Mouse (Mus musculus) gastrocnemius, postnatal 14 days (tissue): Measurements from ENCODE around the gene F2r. TPM values are rescaled to one million over a fixed set of nuclear protein-coding genes. Genes with fewer than 3 reads are reported as not detected.

Experiments used
- DNase-seq: peaks from one replicate; pipeline ENCODE4 v3.0.0; 2021; ENCODE audit warnings: mixed read lengths
- intact Hi-C: fragments of 180-260 bp; cut with DNase I; formaldehyde crosslinking; loops from one replicate; pipeline ENCODE4 v1.15.1; 2025; ENCODE audit warnings: low total_unique reads
- total RNA-seq, 2 experiments: library from RNA; stranded (reverse); gene quantifications; 2 replicates each; pipeline ENCODE4 v1.2.3; 2021

F2r gene
- total RNA-seq, 2 experiments from 2014 or later, result 12.4 to 13.9 TPM

DNA sequence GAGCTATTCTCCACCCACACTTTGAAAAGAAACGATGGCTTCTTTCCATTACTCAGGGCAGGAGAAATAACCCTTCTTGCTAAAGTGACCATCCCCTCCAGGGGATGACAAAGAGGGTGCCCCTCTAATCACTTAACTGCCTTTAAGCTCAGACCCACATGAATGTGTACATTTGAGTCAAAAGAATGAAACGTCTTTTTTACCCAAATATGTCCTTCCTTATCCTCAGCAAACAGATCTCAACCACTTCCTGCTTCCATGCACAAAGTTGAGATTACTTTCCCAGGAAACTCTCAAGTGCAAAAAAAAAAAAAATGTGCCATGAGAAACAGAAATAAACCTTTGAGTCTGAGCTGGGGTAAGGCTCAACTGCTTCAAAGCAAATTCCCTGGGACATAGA lies 16.2 kb upstream of the F2r start:
- intact Hi-C loops, result no loop called here
- DNase-seq, result no peak

DNA sequence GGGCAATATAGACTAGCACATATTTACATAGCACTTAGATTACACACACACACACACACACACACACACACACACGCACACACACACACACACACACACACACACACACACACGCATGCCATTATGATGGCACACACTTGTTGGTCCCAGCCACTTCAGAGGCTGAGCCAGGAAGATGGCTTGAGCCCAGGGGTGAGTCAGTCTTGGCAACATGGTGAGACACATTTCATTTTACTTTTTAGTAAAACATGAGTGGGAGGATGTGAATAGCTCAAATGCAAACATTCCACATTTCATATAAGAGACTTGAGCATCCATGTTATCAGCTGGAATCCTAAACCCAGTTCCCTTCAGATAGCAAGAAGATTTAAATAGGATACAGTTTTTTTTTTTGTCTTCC lies 15.1 kb upstream of the F2r start:
- intact Hi-C loops, result no loop called here
- DNase-seq, result peak; percentile 46

DNA sequence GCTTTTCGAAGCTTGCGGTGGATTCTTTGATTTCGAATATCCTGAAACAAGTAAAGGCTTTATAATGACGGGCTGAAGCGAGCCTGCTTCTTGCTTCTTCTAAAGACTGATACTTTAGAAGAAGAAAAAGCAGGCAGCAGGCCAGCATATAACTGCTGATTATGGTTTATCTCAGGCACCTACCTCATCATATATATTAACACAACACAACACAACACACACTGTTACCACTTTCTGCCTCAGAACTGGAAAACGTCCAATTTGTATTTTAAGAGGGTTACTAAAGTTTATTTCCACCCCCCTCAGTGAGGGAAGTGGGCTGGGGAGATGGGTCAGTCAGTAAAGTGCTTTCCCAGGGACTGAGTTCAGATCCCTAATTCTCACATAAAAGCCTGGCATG lies 13.9 kb upstream of the F2r start:
- intact Hi-C loops, result no loop called here
- DNase-seq, result no peak

DNA sequence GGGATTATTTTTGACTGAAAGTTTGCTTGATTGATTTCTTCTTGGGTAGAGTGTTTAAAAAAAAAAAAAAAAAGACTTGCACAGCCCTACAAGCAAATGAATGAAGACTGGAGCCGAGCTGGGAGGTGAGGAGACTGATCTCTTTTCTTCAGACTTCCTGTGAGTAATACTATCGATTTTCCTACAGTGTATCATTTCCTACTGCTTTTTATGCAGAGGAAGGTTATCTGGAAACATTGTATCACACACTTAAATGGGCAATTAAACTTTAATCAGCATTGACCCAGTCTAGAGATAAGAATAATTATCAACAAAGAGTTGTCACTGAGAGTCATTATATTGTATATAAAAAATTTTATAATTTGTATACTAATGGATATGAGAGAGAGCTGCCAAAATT lies 12.5 kb upstream of the F2r start:
- intact Hi-C loops, result no loop called here
- DNase-seq, result no peak

DNA sequence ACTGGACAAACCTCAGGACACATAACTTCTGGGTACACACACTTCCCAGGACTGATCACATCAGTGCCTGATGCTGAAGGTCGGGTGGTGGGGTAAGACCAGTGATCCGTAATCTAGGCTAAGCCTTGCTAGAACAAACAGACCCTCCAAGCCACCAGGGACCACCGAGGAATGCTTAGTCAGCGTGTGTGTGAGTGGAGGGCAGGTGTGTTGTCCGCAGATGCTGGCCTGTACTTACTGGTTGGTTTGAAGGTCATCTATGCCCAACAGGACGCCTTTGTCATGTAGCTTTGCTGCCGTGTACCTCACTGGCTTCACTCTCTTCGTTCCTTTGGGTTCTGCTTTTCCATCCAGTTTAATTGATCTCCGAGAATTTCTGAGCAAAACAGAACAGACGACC lies 11.5 kb upstream of the F2r start:
- no peak for DNase-seq
- intact Hi-C loops, result no loop called here

DNA sequence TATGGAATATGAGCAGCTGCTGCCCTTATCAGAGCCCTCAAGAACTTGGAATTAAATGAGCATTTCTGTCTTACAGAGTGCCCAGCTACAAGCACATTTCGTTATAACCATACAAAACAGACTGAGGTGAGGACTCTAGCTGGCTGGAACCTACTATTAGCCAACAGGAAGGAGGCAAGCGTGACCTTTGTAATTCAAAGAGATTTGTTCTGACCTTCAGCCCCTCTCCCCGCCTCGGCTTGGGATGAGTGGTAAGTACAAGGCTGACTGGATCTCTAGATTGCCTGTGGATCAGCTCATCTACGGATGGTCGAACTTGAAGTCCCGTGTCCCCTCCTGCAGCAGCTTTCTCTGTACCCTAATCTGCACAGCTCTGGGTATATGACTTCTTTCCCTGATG lies 8.4 kb upstream of the F2r start:
- intact Hi-C loops, result no loop called here
- no peak for DNase-seq

DNA sequence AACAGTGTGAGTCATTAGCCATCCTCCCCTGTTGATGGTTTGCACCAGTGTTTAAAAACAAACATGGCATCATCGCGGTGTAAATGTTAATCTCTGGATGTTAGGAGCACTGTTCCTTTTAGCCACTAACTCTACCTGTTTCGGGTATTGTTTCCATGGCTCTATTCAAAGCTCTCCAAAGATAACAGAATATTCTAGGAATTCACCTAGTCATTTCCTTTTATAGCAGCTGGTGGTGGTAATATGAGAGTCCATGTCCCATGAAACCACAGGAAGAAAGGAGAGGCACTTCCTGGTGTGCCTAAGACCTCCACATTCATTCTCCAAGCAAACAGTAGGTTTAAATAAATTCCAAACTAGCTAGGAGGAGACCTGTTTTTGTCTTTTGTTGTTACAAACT lies 4.8 kb upstream of the F2r start:
- intact Hi-C loops, result no loop called here
- no peak for DNase-seq

DNA sequence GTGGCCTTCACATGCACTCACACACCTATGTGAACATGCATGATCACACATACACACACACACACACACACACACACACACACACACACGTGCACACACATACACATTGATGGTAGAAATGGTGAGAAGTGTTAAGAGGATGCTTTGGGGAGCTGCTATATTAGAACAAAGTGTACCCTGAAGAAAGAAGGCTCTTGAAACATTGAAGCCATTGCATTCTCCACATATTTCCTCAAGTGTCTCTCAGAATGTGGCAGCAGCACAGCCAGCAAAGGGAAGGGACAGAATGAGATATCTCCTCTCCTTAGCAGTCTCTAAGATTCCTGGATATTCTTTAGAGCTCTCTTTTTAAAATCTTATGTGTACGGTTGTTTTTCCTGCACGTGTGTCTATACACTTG lies 3.3 kb upstream of the F2r start:
- DNase-seq, result no peak
- intact Hi-C loops, result no loop called here

DNA sequence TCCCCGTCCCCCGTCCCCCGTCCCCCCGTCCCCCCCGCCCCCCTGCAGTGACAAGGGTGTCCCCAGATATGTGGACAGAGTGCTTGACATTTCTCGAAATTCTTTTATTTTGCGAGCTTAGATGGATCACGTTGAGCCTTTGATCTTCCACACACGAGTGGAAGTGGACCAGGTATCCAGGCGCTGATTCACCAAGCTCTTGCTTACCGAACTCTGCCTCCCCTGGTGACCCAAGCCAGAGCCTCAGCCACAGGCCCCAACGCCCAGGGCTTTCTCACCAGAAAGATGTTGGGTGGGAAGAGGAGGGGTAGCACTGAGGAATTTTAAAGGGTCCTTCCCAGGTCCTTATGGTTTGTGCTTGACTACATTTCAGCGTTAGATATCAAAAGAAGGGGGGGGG lies 572 bp upstream of the F2r start:
- intact Hi-C loops, result no loop called here
- DNase-seq, result no peak

DNA sequence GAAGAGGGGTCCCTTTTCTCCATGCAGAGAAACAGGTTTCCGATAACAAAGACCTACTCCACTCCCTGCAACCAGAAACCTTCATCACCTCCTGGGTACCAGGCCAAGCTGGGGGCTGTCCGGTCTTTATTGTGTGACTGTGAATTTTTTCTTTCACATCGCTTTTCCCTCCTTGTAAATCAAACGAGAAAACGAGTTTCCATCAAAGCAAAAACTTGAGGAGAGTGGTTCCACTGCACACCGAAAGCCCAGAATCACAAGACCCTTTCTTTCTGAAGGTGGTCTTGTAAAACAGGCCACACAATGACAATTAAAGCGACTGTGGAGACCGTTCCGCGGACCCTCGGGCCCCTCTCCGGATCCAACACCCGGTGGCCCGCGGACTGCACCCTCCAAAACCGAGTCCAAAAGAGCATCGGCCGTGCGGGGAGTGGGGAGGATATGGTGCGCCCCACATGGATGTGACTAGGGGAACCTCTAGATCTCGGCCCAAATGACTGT lies 566 bp downstream of the F2r start:
- intact Hi-C loops, result no loop called here
- DNase-seq, result no peak

DNA sequence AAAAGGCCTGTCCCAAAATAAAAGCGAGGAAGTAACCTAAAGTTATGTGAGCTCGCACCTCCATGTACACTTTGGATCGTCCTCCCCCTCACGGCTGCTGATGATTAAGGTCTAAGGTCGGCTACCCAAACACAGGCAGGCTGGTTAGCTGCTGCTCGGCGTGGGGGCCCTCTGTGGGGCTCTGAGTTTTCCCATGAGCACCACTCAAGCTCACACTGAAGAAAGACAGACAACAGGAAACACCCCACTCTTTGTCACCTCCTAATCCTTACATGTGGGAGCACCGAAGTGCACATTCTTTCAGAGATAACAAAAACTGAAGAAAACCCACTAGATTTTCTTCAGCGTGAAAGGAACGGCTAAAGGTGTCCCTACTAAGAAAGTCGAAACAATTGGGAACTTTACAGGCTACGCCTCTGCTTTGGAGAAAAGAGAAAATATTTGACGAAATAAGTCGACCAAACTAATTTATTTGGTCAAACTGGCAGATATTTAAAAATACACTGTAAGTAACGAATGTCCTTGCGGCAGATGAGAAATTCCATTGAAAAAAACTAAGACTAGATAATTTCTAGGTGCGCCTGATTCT lies 1.1 kb downstream of the F2r start:
- DNase-seq, result no peak
- intact Hi-C loops, result no loop called here

DNA sequence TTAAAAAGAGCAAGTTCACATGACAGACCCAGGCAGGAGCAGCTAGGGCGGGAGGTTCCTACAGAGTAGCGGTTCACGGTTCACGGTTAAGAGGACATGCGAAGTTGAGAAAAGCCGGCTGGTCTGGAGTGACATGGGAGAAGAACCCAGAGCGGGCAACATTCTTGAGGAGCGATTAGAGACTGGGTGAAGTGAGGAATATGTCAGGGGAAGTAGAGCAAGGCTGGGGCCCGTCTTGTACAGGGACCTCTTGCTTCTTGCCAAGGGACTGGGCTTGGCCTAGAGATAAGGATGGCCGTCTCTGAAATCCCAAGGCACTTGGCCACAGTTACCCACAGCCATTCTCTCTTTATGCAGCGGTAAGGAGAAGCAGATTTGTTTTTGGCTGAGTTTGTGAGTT lies 1.8 kb downstream of the F2r start:
- intact Hi-C loops, result no loop called here
- no peak for DNase-seq

DNA sequence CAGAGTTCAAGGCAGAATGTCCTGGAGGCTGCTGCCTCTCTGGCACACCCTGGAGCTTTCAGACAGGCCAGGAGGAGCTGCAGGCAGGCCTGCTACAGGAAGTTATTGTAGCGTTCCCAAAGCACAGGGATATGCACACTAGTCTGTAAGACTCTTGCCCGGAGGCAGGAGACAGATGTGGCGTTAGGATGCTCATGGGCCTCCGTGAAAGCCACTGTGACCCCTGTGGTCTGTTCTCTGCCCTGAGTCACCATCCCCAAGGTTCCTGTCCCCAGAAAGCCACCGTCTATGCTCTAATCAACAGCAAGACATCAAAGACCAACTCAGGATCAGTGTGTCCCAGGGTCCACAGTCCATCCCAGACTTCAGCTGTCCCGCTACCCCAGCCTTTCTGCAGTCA lies 3.5 kb downstream of the F2r start:
- DNase-seq, result no peak
- intact Hi-C loops, result no loop called here

DNA sequence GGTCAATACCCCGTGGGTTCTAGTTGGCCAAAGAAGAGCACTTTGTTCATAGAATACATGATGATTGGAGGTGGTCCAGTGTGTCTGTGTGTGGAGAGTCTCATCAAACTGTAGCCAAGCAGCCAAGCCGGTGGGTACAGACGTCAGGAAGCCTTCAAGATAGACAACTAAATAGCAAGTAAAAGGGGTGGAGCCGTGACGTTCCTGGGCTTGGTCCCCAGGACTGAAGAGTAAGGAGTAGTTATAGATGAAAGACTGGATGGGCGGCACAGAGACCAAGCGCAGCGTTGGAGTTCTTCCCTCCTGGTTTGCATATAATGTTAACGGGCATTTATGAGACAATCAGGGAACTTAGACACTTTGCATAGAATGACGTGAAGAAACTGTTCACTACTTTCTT lies 6.0 kb downstream of the F2r start:
- DNase-seq, result no peak
- intact Hi-C loops, result no loop called here

DNA sequence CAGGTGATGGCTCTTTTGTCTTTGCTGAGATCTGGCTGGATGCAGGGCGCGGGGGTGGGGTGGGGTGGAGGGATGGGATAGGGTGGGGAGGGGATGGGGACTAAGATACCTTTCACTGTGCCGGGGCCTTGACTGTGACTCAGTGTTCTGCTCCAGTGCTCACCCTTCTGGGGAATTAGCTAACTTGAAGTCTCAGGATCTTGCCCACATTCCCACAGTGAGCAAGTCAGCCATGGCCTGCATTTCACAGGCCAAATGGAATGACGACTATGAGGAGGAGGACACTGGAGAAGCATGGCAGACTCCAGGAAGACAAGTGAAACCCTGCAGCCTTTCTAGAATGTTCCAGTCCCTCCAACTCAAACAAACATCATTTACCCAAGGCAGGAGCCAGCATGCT lies 6.5 kb downstream of the F2r start:
- intact Hi-C loops, result no loop called here
- DNase-seq, result no peak

DNA sequence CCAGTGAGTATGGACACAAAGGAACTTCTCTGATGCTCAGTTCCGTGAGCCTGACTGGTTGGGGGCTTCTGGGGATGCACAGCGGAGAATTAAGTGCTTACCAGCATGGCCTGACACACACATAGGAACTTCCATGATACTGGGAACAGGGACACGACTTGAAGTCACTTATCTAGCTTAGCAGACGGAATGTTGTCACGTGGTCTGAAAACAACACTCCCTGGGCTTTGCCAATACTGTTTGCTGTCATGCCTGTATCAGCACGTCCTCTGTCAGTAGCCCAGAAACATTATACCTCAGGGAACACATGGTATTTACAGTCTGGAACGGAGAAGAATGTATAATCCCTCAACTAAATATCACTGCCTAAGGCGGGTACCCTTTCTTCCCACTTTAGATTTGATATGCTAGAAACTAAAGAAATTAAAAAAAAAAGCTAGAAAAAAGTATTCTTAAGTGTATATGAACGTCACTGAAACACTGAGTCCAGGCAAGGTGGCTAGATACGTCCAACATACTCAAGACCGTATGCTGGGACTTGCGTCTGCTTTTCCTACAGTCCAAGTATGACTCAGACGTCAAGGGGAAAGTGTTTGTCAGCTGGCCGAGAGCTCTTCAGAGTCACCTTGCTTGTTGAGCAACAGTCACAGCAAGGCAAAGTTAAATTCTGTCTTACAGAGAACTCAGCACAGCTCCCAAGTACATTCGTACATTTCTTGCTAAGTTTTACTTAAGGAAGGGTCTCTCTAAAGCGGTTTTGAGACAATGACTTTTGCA lies 7.3 kb downstream of the F2r start:
- DNase-seq, result no peak
- intact Hi-C loops, result no loop called here

DNA sequence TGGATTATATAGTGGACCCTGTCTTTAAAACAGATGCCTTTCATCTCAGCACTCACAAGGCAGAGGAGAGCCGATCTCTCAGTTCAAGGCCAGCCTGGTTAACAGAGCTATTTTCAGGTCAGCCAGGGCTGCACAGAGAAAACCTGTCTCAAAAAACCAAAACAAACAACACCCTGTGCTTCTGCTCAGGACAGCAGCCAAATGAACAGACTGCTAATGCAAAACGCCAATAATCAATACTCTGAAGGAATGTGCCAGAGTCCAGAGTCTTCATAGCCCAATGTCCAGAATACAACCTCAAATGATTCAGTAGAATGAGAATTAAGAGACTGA lies 9.2 kb downstream of the F2r start:
- intact Hi-C loops, result no loop called here
- no peak for DNase-seq

DNA sequence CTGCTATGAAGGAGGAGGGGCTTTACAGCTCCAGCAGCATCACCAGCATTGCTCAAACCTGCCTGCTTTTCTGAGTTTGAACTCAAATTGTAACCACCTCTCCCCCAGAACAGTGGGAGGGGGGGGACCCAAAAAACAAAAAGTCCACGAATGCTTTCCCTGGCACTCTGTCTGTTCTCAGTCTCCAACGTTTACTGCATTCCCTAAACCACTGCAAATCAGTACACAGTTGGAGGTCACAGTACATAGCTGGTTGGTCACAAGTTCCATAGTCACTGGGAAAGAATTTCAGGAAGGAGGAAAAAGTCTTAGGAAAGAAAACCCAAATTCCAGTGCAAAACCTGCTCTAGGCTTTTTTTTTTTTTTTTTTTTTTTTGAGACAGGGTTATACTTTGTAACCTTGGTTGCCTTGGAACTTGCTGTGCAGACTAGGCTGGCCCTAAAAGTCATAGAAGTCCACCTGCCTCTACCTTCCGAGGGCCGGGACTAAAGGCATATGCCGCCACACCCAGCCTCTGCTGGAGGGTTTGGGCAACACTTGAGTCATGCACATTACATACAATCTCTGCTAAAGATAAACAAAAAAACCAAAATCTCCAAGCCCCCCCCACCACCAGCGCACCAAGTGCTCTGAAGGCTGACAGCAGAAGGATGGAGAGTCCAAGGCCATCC lies 9.7 kb downstream of the F2r start:
- intact Hi-C loops, result no loop called here
- no peak for DNase-seq

DNA sequence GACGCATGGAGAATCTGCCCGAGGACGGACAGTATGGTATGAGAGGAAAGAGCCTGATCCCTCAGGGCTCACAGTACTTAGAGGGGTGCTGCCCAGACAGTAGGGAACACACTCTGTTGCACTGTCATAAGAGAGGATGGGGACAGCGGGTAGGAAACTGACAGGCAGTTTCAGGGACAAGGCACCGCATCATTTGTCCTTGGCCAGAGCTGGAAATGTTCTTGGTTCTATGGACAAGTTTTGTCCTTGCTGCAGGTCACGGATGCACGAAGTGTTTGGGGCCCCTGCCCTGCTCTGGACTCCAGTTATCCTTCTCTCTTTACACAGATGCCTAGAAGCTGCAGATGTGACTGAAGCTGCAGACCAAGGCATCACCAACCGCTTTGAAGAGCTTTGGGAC lies 11.3 kb downstream of the F2r start:
- DNase-seq, result no peak
- intact Hi-C loops, result no loop called here

DNA sequence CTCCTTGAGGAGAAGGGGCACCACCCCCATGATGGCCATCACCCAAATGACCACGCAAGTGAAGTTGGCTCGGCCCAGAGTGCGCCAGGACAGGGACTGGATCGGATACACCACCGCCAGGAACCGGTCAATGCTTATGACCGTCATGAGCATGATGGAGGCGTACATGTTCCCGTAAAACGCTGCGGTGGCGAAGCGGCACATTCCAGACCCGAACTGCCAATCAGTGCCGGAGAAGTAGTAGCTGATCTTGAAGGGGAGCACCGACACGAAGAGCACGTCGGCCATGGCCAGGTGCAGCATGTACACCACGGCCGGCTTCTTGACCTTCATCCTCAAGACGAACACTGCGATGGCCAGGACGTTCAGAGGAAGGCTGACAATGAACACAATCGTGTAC lies 14.0 kb downstream of the F2r start:
- intact Hi-C loops, result no loop called here
- no peak for DNase-seq

DNA sequence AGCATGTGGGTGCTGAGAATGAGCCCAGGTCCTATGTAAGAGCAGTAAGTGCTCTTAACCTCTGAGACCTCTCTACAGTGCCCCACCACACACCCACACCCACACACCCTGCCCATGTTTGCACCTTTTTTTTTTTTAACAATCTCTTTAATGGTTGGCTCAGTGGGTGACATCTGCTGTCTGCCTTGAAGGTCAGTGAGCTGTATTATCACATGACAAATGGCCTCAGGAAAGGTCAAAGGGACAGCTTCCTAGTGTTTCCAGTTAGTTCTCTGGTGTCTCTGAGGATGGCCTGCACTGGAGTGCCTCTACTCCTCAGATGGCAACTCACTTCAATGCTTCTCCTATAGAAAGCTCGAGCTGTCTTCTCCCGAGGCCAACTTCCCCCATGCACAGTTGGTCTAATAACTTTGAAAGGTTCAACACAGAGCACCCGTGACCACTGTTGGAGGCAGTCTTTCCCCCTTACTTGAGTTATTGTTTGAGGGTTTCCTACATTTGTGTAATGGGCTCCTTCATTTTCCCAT lies 18.4 kb downstream of the F2r start:
- intact Hi-C loops, result no loop called here
- no peak for DNase-seq
